Mouse (Mus musculus) ES-E14 (cell line): ENCODE data around the gene Cd68.

Experiments
- CHD2 ChIP-seq: IDR thresholded peaks from 2 replicates; pipeline ENCODE4 v1.6.1; 2014; ENCODE audit warnings: mild to moderate bottlenecking, low read depth, low read length, inconsistent platforms
- HCFC1 ChIP-seq: IDR thresholded peaks from 2 replicates; pipeline ENCODE4 v1.6.1; 2012; ENCODE audit warnings: low read length, inconsistent platforms, borderline replicate concordance; ENCODE audit not compliant: insufficient read depth
- MAFK ChIP-seq: IDR thresholded peaks from 2 replicates; pipeline ENCODE4 v1.6.1; 2014; ENCODE audit warnings: mild to moderate bottlenecking, low read depth, low read length, inconsistent platforms; ENCODE audit not compliant: insufficient read depth

DNA sequence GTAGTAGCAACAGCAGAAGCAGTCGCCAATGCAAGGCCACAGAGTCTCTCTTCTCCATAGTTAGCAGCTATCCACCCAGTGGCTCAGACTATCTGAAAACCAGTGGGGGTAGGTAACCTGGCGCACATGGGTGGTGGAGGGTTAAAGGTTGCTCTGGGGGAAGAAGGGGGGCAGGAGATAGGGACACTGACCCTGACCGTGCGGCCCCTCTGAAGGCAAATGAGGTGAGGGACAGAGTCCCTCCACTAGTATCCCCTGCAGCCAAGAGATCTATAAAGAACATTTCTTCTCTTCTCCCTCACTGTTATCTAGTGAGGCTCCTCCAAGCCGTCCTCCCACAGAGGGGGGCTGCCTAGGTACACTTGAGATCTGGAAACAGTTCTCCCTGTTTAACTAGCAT is 48.1 kb downstream of the Cd68 start, which contains the start of gene Shbg:
- TF ChIP-seq CHD2, result no peak
- TF ChIP-seq HCFC1, result no peak
- no peak for TF ChIP-seq MAFK
